Mouse (Mus musculus): ENCODE data around the gene Tmem38a. TPM values are rescaled to one million over a fixed set of nuclear protein-coding genes. Genes with fewer than 3 reads are reported as not detected.

The Tmem38a gene
- total and polyA plus RNA-seq, 3 experiments = 0.92 to 3.0 TPM; not detected in 1

GRCm38 (mm10) chr8:72589286-72589685 is 17.4 kb downstream of the Tmem38a start:
- Histone ChIP-seq H3K79me2 (ENCODE audit: control insufficient read depth, insufficient read depth, low read length, poor library complexity) (no peaks in the 10 kb centered on the region), H3K27ac (ENCODE audit: control insufficient read depth, low read depth, low read length) (no peak overlapping the region), H3K4me1 (ENCODE audit: control insufficient read depth in 1 of 2, insufficient read depth in 2 of 2, low read length in 2 of 2) (no peaks in the 10 kb centered on the region), H3K9me3 (replicated peaks; ENCODE audit: insufficient read depth, low read length) (no peaks in the 10 kb centered on the region), H3K36me3 (ENCODE audit: control insufficient read depth in 1 of 2, insufficient read depth in 2 of 2, low read length in 2 of 2) (no peaks in the 10 kb centered on the region), H3K9ac (ENCODE audit: control insufficient read depth, low read depth, low read length, poor library complexity, severe bottlenecking) (no peak overlapping the region), H3K4me3 (ENCODE audit: control insufficient read depth in 1 of 2, insufficient read depth in 1 of 2, low read depth in 2 of 2, low read length in 2 of 2) (no peak overlapping the region), H3K27me3 (ENCODE audit: control insufficient read depth in 1 of 2, insufficient read depth in 2 of 2, low read length in 2 of 2) (no peaks in the 10 kb centered on the region)
- DNase-seq (ENCODE audit: low read depth, low spot score) = no peak
- TF ChIP-seq CTCF (IDR thresholded peaks at IDR 0.05 in 2 of 3, conservative IDR thresholded peaks at IDR 0.05 in 1 of 3; ENCODE audit: control insufficient read depth in 1 of 3, insufficient read depth in 1 of 3, low read depth in 2 of 3, low read length in 3 of 3, poor library complexity in 1 of 3, severe bottlenecking in 1 of 3) (no peak), BHLHE40 (IDR thresholded peaks at IDR 0.05; ENCODE audit: borderline replicate concordance, low read depth, low read length) (no peak), ZKSCAN1 (IDR thresholded peaks at IDR 0.05; ENCODE audit: low read depth, low read length) (no peak), CHD1 (IDR thresholded peaks at IDR 0.05; ENCODE audit: low read depth, low read length) (no peak), ZC3H11A (IDR thresholded peaks at IDR 0.05; ENCODE audit: low read depth, low read length) (no peak), MEF2A (IDR thresholded peaks at IDR 0.05; ENCODE audit: extremely low read depth, insufficient replicate concordance, low read depth, low read length, poor library complexity, severe bottlenecking) (no peak), NRF1 (IDR thresholded peaks at IDR 0.05; ENCODE audit: insufficient read depth, low read depth, low read length, poor library complexity, severe bottlenecking) (no peak), MYB (IDR thresholded peaks at IDR 0.05; ENCODE audit: low read depth, low read length) (no peak), GABPA (IDR thresholded peaks at IDR 0.05; ENCODE audit: low read depth, low read length) (no peak), E2F4 (IDR thresholded peaks at IDR 0.05; ENCODE audit: borderline replicate concordance, low read depth, low read length) (no peak), USF1 (IDR thresholded peaks at IDR 0.05; ENCODE audit: low read depth, low read length) (no peak), MAZ (IDR thresholded peaks at IDR 0.05; ENCODE audit: low read depth, low read length) (no peak), ZNF384 (IDR thresholded peaks at IDR 0.05; ENCODE audit: low read depth, low read length) (no peak), SIN3A (IDR thresholded peaks at IDR 0.05; ENCODE audit: low read length) (no peak), MAX (IDR thresholded peaks at IDR 0.05; ENCODE audit: low read length) (no peak), JUND (IDR thresholded peaks at IDR 0.05; ENCODE audit: low read depth, low read length) (no peak)

- H3K36me3 ChIP-seq (ENCODE audit: control insufficient read depth in 1 of 2, insufficient read depth in 2 of 2, low read length in 2 of 2) = no peaks in the 10 kb centered on the region
- TF ChIP-seq TCF12 (IDR thresholded peaks at IDR 0.05; ENCODE audit: low read depth, low read length) = no peak
- peak; percentile 65 for TF ChIP-seq ZC3H11A (IDR thresholded peaks at IDR 0.05; ENCODE audit: low read depth, low read length)
- TF ChIP-seq NELFE (IDR thresholded peaks at IDR 0.05; ENCODE audit: low read depth, low read length) = no peak
- no peak for TF ChIP-seq E2F4 (IDR thresholded peaks at IDR 0.05; ENCODE audit: borderline replicate concordance, low read depth, low read length)
- TF ChIP-seq SIN3A (IDR thresholded peaks at IDR 0.05; ENCODE audit: low read length) = peak; percentile 34; the same call in 1 of the 2 replicates
- no peak for TF ChIP-seq MAFK (IDR thresholded peaks at IDR 0.05; ENCODE audit: borderline replicate concordance, low read depth, low read length)
- no peak for TF ChIP-seq GATA1 (IDR thresholded peaks at IDR 0.05; ENCODE audit: low read depth, low read length)
- TF ChIP-seq MYC (IDR thresholded peaks at IDR 0.05; ENCODE audit: low read depth, low read length) = no peak
- TF ChIP-seq TBP (IDR thresholded peaks at IDR 0.05; ENCODE audit: low read depth, low read length) = no peak
- no peak for TF ChIP-seq NRF1 (IDR thresholded peaks at IDR 0.05; ENCODE audit: insufficient read depth, low read depth, low read length, poor library complexity, severe bottlenecking)
- TF ChIP-seq GABPA (IDR thresholded peaks at IDR 0.05; ENCODE audit: low read depth, low read length) = no peak
- no peak for TF ChIP-seq MEF2A (IDR thresholded peaks at IDR 0.05; ENCODE audit: extremely low read depth, insufficient replicate concordance, low read depth, low read length, poor library complexity, severe bottlenecking)
- no peak for TF ChIP-seq MXI1 (IDR thresholded peaks at IDR 0.05; ENCODE audit: low read depth, low read length)
- TF ChIP-seq POLR2AphosphoS2 (IDR thresholded peaks at IDR 0.05; ENCODE audit: low read length) = no peak
- no peak for TF ChIP-seq POLR2A (IDR thresholded peaks at IDR 0.05; ENCODE audit: control insufficient read depth in 1 of 2, insufficient read depth in 1 of 2, low read depth in 1 of 2, low read length in 2 of 2, poor library complexity in 1 of 2)
- no peak for TF ChIP-seq HCFC1 (IDR thresholded peaks at IDR 0.05; ENCODE audit: low read depth, low read length)
- peak; percentile 36 to 58 (median 58) for TF ChIP-seq CTCF (IDR thresholded peaks at IDR 0.05 in 2 of 3, conservative IDR thresholded peaks at IDR 0.05 in 1 of 3; ENCODE audit: control insufficient read depth in 1 of 3, insufficient read depth in 1 of 3, low read depth in 2 of 3, low read length in 3 of 3, poor library complexity in 1 of 3, severe bottlenecking in 1 of 3)
- TF ChIP-seq SMC3 (IDR thresholded peaks at IDR 0.05; ENCODE audit: low read depth, low read length) = peak; percentile 60
- peak; percentile 95 for TF ChIP-seq JUND (IDR thresholded peaks at IDR 0.05; ENCODE audit: low read depth, low read length)
- TF ChIP-seq RAD21 (IDR thresholded peaks at IDR 0.05; ENCODE audit: low read depth, low read length) = peak; percentile 65
- no peak for TF ChIP-seq USF1 (IDR thresholded peaks at IDR 0.05; ENCODE audit: low read depth, low read length)
- TF ChIP-seq BHLHE40 (IDR thresholded peaks at IDR 0.05; ENCODE audit: borderline replicate concordance, low read depth, low read length) = no peak
- TF ChIP-seq ETS1 (IDR thresholded peaks at IDR 0.05; ENCODE audit: low read depth, low read length) = no peak
- H3K9me3 ChIP-seq (replicated peaks; ENCODE audit: insufficient read depth, low read length) = no peaks in the 10 kb centered on the region
- no peak overlapping the region for H3K4me3 ChIP-seq (ENCODE audit: control insufficient read depth in 1 of 2, insufficient read depth in 1 of 2, low read depth in 2 of 2, low read length in 2 of 2)
- no peak overlapping the region for H3K27ac ChIP-seq (ENCODE audit: control insufficient read depth, low read depth, low read length)
- no peaks in the 10 kb centered on the region for H3K79me2 ChIP-seq (ENCODE audit: control insufficient read depth, insufficient read depth, low read length, poor library complexity)
- no peaks in the 10 kb centered on the region for H3K27me3 ChIP-seq (ENCODE audit: control insufficient read depth in 1 of 2, insufficient read depth in 2 of 2, low read length in 2 of 2)
- no peaks in the 10 kb centered on the region for H3K4me1 ChIP-seq (ENCODE audit: control insufficient read depth in 1 of 2, insufficient read depth in 2 of 2, low read length in 2 of 2)
- no peak overlapping the region for H3K9ac ChIP-seq (ENCODE audit: control insufficient read depth, low read depth, low read length, poor library complexity, severe bottlenecking)
- peak; percentile 80 for DNase-seq (ENCODE audit: low read depth, low spot score)
These were observed 18.3 kb downstream of the Tmem38a start for GRCm38 (mm10) chr8:72590198-72590597.

Data from MEL (cell line).